Mouse (Mus musculus) MEL (cell line): Measurements from ENCODE around the gene Nrxn3.

ENCODE experiments used
- CHD2 ChIP-seq: IDR thresholded peaks from 2 replicates; pipeline ENCODE4 v1.6.1; 2011; ENCODE audit warnings: low read length, improper control_type of control experiment
- CTCF ChIP-seq, 3 experiments: IDR thresholded peaks in 2 of 3; conservative IDR thresholded peaks in 1 of 3; 2 replicates each; pipeline ENCODE4 v1.5.1; 2011 to 2012; ENCODE audit warnings: low read length in 3 of 3, low read depth in 2 of 3, mild to moderate bottlenecking in 2 of 3, improper control_type of control experiment in 1 of 3, inconsistent platforms in 1 of 3, mixed read lengths in 1 of 3, moderate library complexity in 1 of 3; ENCODE audit not compliant: control insufficient read depth in 1 of 3, insufficient read depth in 1 of 3, poor library complexity in 1 of 3, severe bottlenecking in 1 of 3
- EP300 ChIP-seq, 2 experiments: IDR thresholded peaks; 2 replicates each; pipeline ENCODE4 v1.6.1; 2011; ENCODE audit warnings: improper control_type of control experiment in 2 of 2, low read length in 2 of 2, low read depth in 1 of 2, mild to moderate bottlenecking in 1 of 2
- ETS1 ChIP-seq: IDR thresholded peaks from 2 replicates; pipeline ENCODE4 v1.6.1; 2012; ENCODE audit warnings: low read depth, mild to moderate bottlenecking, inconsistent platforms, low read length, improper control_type of control experiment, moderate library complexity
- HCFC1 ChIP-seq: IDR thresholded peaks from 2 replicates; pipeline ENCODE4 v1.6.1; 2012; ENCODE audit warnings: low read depth, mild to moderate bottlenecking, inconsistent platforms, low read length, improper control_type of control experiment, moderate library complexity
- MAFK ChIP-seq: IDR thresholded peaks from 2 replicates; pipeline ENCODE4 v1.6.1; 2011; ENCODE audit warnings: low read depth, mild to moderate bottlenecking, low read length, improper control_type of control experiment, borderline replicate concordance
- POLR2A ChIP-seq, 2 experiments: IDR thresholded peaks; 2 replicates each; pipeline ENCODE4 v1.6.1; 2011 to 2012; ENCODE audit warnings: low read length in 2 of 2, mild to moderate bottlenecking in 2 of 2, control low read depth in 1 of 2, improper control_type of control experiment in 1 of 2, low read depth in 1 of 2, moderate library complexity in 1 of 2; ENCODE audit not compliant: control insufficient read depth in 1 of 2, insufficient read depth in 1 of 2, poor library complexity in 1 of 2
- TAL1 ChIP-seq: IDR thresholded peaks from 2 replicates; pipeline ENCODE4 v1.6.1; 2012; ENCODE audit warnings: mild to moderate bottlenecking, inconsistent platforms, low read length, moderate library complexity, mixed read lengths
- UBTF ChIP-seq: IDR thresholded peaks from 2 replicates; pipeline ENCODE4 v1.6.1; 2012; ENCODE audit warnings: low read depth, mild to moderate bottlenecking, inconsistent platforms, low read length, improper control_type of control experiment, moderate library complexity, borderline replicate concordance; ENCODE audit not compliant: insufficient read depth
- USF1 ChIP-seq: IDR thresholded peaks from 2 replicates; pipeline ENCODE4 v1.6.1; 2014; ENCODE audit warnings: low read depth, mild to moderate bottlenecking, inconsistent platforms, low read length, improper control_type of control experiment, moderate library complexity
- USF2 ChIP-seq, 2 experiments: IDR thresholded peaks; 2 replicates each; pipeline ENCODE4 v1.6.1; 2011 to 2012; ENCODE audit warnings: improper control_type of control experiment in 2 of 2, low read length in 2 of 2, borderline replicate concordance in 1 of 2, inconsistent platforms in 1 of 2, low read depth in 1 of 2, mild to moderate bottlenecking in 1 of 2; ENCODE audit not compliant: insufficient read depth in 1 of 2

DNA sequence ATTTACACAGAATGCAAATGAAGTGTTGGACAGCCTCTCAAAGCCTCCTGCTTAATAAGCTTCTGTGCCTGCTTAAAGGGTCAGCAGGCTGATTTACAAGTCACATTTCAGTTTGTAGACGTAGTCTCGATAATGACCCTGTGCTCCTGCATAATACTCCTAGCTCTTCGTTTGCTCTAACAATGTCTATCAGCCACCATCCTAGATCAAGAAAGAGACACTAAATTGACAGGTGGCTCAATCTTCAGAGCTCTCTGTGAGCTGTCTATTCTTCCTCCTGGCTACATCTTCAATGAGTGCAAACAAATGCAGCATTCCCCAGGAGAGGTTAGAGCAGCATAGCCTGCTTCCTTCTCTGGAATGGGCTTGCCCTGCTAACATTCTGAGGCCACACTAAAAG lies 1186.9 kb downstream of the Nrxn3 start:
- TF ChIP-seq EP300 (IDR thresholded peaks at IDR 0.05; ENCODE audit: low read depth in 1 of 2, low read length in 2 of 2) (no peak), USF1 (no peak), CTCF (IDR thresholded peaks at IDR 0.05 in 2 of 3, conservative IDR thresholded peaks at IDR 0.05 in 1 of 3; ENCODE audit: control insufficient read depth in 1 of 3, insufficient read depth in 1 of 3, low read depth in 2 of 3, low read length in 3 of 3, poor library complexity in 1 of 3, severe bottlenecking in 1 of 3) (no peak), ETS1 (no peak), POLR2A (IDR thresholded peaks at IDR 0.05; ENCODE audit: control insufficient read depth in 1 of 2, insufficient read depth in 1 of 2, low read depth in 1 of 2, low read length in 2 of 2, poor library complexity in 1 of 2) (no peak), TAL1 (no peak), HCFC1 (no peak), MAFK (no peak), CHD2 (no peak), UBTF (no peak), USF2 (IDR thresholded peaks at IDR 0.05; ENCODE audit: borderline replicate concordance in 1 of 2, insufficient read depth in 1 of 2, low read depth in 1 of 2, low read length in 2 of 2) (no peak)
